In the genomic region with DNA sequence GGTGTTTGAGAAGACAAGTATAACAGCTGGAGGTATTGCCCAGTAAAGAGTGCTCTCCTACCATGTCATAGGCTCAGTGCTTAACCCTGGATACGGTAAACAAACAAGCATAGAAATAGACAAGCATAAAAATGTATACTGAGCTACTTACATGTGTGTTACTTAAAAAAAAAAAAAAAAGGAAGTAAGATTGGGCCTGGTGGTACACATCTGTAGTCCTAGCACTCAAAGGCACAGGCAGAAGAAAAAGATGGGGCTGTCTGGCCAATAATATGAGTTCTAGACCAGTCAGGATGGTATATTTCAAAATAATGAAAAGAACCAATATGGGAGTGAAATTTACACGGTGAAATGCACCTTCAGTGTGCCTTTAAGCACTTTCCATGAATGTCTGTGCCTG, we compare ENCODE assay signal across 11 mouse cellular contexts. TPM values are rescaled to one million over a fixed set of nuclear protein-coding genes. Genes with fewer than 3 reads are reported as not detected.
A peak's percentile ranks its signal among the peaks of the same experiment; 100 is the strongest.
DNase-seq lines count a peak whose midpoint lies in the region; ATAC-seq and TF ChIP-seq lines count a peak whose summit lies in the region.
"Had no signal": no experiment of that assay in that cellular context is flagged by ENCODE, and none has a peak within 500 bp of the region (broad histone marks: within the 10 kb centered on the region; RNA-seq: fewer than 3 reads in every experiment).

No protein-coding gene starts in this region.

- 0 out of 2 replicates have a peak, but pooled peaks cover 6% of the 10 kb centered on the region for H3K4me1 ChIP-seq in lung, embryonic 14.5 days (ENCODE audit: insufficient read depth)
- peaks cover 7% of the 10 kb centered on the region; the same call in 1 of the 2 replicates for H3K4me1 ChIP-seq in embryonic facial prominence, embryonic 14.5 days (ENCODE audit: control insufficient read depth, insufficient read depth, low read length)
- peaks cover 16% of the 10 kb centered on the region for H3K4me1 ChIP-seq in hindbrain, embryonic 15.5 days (replicated peaks)
- H3K4me1 ChIP-seq in neural tube, embryonic 13.5 days (replicated peaks) = peaks cover 15% of the 10 kb centered on the region

- no peak overlapping the region for H3K27ac ChIP-seq in lung, embryonic 14.5 days (ENCODE audit: low read depth)
- H3K27ac ChIP-seq in embryonic facial prominence, embryonic 14.5 days (replicated peaks; ENCODE audit: low read depth, low read length) = no peak overlapping the region
- no peak overlapping the region for H3K27ac ChIP-seq in hindbrain, embryonic 15.5 days (replicated peaks)
- no peak overlapping the region for H3K27ac ChIP-seq in neural tube, embryonic 13.5 days (replicated peaks)

- H3K4me3 ChIP-seq in lung, embryonic 14.5 days (ENCODE audit: low read depth, low read length) = no peak overlapping the region
- H3K4me3 ChIP-seq in embryonic facial prominence, embryonic 14.5 days (ENCODE audit: low read depth, low read length) = 0 out of 2 replicates have a peak overlapping the region, but pooled peaks have one; percentile 86
- no peak overlapping the region for H3K4me3 ChIP-seq in hindbrain, embryonic 15.5 days
- H3K4me3 ChIP-seq in neural tube, embryonic 13.5 days = no peak overlapping the region

- TF ChIP-seq CTCF in lung, embryonic 14.5 days (IDR thresholded peaks at IDR 0.05; ENCODE audit: low read depth) = no peak

- H3K27me3 ChIP-seq in lung, embryonic 14.5 days (ENCODE audit: insufficient read depth, low read length) = no peaks in the 10 kb centered on the region
- no peaks in the 10 kb centered on the region for H3K27me3 ChIP-seq in embryonic facial prominence, embryonic 14.5 days (replicated peaks; ENCODE audit: control insufficient read depth, insufficient read depth, low read length)
- no peaks in the 10 kb centered on the region for H3K27me3 ChIP-seq in hindbrain, embryonic 15.5 days
- no peaks in the 10 kb centered on the region for H3K27me3 ChIP-seq in neural tube, embryonic 13.5 days

- peaks cover 32% of the 10 kb centered on the region for H3K36me3 ChIP-seq in lung, embryonic 14.5 days (ENCODE audit: insufficient read depth)
- H3K36me3 ChIP-seq in embryonic facial prominence, embryonic 14.5 days (ENCODE audit: control insufficient read depth, insufficient read depth, low read length) = peaks cover 32% of the 10 kb centered on the region
- H3K36me3 ChIP-seq in hindbrain, embryonic 15.5 days = peaks cover 5% of the 10 kb centered on the region; the same call in 1 of the 2 replicates
- peaks cover 19% of the 10 kb centered on the region for H3K36me3 ChIP-seq in neural tube, embryonic 13.5 days

- no peaks in the 10 kb centered on the region for H3K9me3 ChIP-seq in lung, embryonic 14.5 days (ENCODE audit: low read depth, low read length)
- no peaks in the 10 kb centered on the region for H3K9me3 ChIP-seq in embryonic facial prominence, embryonic 14.5 days (ENCODE audit: control insufficient read depth, low read length)
- H3K9me3 ChIP-seq in hindbrain, embryonic 15.5 days = no peaks in the 10 kb centered on the region
- no peaks in the 10 kb centered on the region for H3K9me3 ChIP-seq in neural tube, embryonic 13.5 days

- ATAC-seq in lung, embryonic 14.5 days (ENCODE audit: insufficient read depth) = no peak
- no peak for ATAC-seq in embryonic facial prominence, embryonic 14.5 days (ENCODE audit: low read depth)
- ATAC-seq in hindbrain, embryonic 15.5 days (ENCODE audit: low FRiP score, low read depth) = no peak
- no peak for ATAC-seq in neural tube, embryonic 13.5 days (ENCODE audit: low read depth)

- no peak for DNase-seq in lung, embryonic 14.5 days
- no peak for DNase-seq in lung, postnatal 36 days
- DNase-seq in embryonic facial prominence, embryonic 14.5 days (ENCODE audit: low spot score) = no peak
- no peak for DNase-seq in spleen, postnatal 14 days (ENCODE audit: low spot score in 2 of 2)
- DNase-seq in layer of hippocampus, adult 8-10 months (ENCODE audit: low spot score in 2 of 2) = no peak
- DNase-seq: adrenal gland, adult 2 months; cerebellum, adult 11-12 months; heart, adult 2 months; thymus, adult 2 months had no signal

- peak overlapping the region; percentile 65 for H3K4me2 ChIP-seq in lung, embryonic 14.5 days
- peak overlapping the region; percentile 66; the same call in 1 of the 2 replicates for H3K4me2 ChIP-seq in embryonic facial prominence, embryonic 14.5 days (ENCODE audit: low read depth, low read length)
- H3K4me2 ChIP-seq in hindbrain, embryonic 15.5 days = peak overlapping the region; percentile 82; the same call in 1 of the 2 replicates
- H3K4me2 ChIP-seq in neural tube, embryonic 13.5 days = peak overlapping the region; percentile 73; the same call in 1 of the 2 replicates

- WGBS in lung, embryonic 14.5 days = 82% methylated on average over 2 of the region's 2 CpGs
- 83% methylated on average over 2 of the region's 2 CpGs for WGBS in embryonic facial prominence, embryonic 14.5 days
- 73% methylated on average over 2 of the region's 2 CpGs for WGBS in hindbrain, embryonic 15.5 days
- 72% methylated on average over 2 of the region's 2 CpGs for WGBS in neural tube, embryonic 13.5 days

- H3K9ac ChIP-seq in lung, embryonic 14.5 days = no peak overlapping the region
- H3K9ac ChIP-seq in embryonic facial prominence, embryonic 14.5 days (ENCODE audit: low read depth, low read length) = no peak overlapping the region
- H3K9ac ChIP-seq in hindbrain, embryonic 15.5 days = 0 out of 2 replicates have a peak overlapping the region, but pooled peaks have one; percentile 16
- no peak overlapping the region for H3K9ac ChIP-seq in neural tube, embryonic 13.5 days

RNA-seq across cellular contexts. Expression of a gene that starts 1.5 kb away (rescaled TPM):
- 9.4 and 9.6 TPM in 2 replicates for polyA plus RNA-seq in lung, embryonic 14.5 days (2014; fragmentation: Nextera tagmentation; extraction: Ambion mirVana)
- 6.4 and 6.8 TPM in 2 replicates for polyA plus RNA-seq in embryonic facial prominence, embryonic 14.5 days (2014; fragmentation: Nextera tagmentation; extraction: Ambion mirVana)
- 3.3 and 3.5 TPM in 2 replicates for polyA plus RNA-seq in hindbrain, embryonic 15.5 days (2015; fragmentation: Nextera tagmentation; extraction: Ambion mirVana)
- polyA plus RNA-seq in neural tube, embryonic 13.5 days (2015; fragmentation: Nextera tagmentation; extraction: Ambion mirVana) = 3.6 and 5.1 TPM in 2 replicates
- 1 to 10 TPM; 7.2 to 8.0 (median 7.6) TPM for total RNA-seq in layer of hippocampus, adult 8-10 months (2022)
